Mouse (Mus musculus) heart, embryonic 11.5 days (tissue): ENCODE measurements around the gene Rimbp2. TPM values are rescaled to one million over a fixed set of nuclear protein-coding genes. Genes with fewer than 3 reads are reported as not detected.

Source experiments
- ATAC-seq: fragments of 200-750 bp; cut with Nextera tagmentation; replicated peaks from 2 replicates; pipeline ENCODE4 v1.8.0; 2017; ENCODE audit warnings: moderate library complexity; ENCODE audit not compliant: insufficient number of reproducible peaks, low FRiP score, low TSS enrichment
- H3K27ac ChIP-seq: fragments of 300-500 bp; sonication (generic); 2 replicates; pipeline ENCODE4 v1.5.1; 2014; ENCODE audit warnings: mild to moderate bottlenecking, low read depth, low read length
- H3K27me3 ChIP-seq: fragments of 300-500 bp; sonication (generic); 2 replicates; pipeline ENCODE4 v1.6.1; 2014; ENCODE audit warnings: mild to moderate bottlenecking, low read length, mixed read lengths; ENCODE audit not compliant: control insufficient read depth, insufficient read depth
- H3K36me3 ChIP-seq: fragments of 300-500 bp; sonication (generic); 2 replicates; pipeline ENCODE4 v1.6.1; 2014; ENCODE audit warnings: mild to moderate bottlenecking, low read length, moderate library complexity, mixed read lengths; ENCODE audit not compliant: control insufficient read depth, insufficient read depth
- H3K4me1 ChIP-seq: fragments of 300-500 bp; sonication (generic); 2 replicates; pipeline ENCODE4 v1.6.1; 2014; ENCODE audit warnings: low read length; ENCODE audit not compliant: control insufficient read depth, insufficient read depth
- H3K4me2 ChIP-seq: fragments of 300-500 bp; sonication (generic); 2 replicates; pipeline ENCODE4 v1.6.1; 2014; ENCODE audit warnings: mild to moderate bottlenecking, moderate library complexity
- H3K4me3 ChIP-seq: fragments of 300-500 bp; sonication (generic); 2 replicates; pipeline ENCODE4 v1.5.1; 2014; ENCODE audit warnings: low read depth, low read length
- H3K9ac ChIP-seq: fragments of 300-500 bp; sonication (generic); 2 replicates; pipeline ENCODE4 v1.6.1; 2014; ENCODE audit warnings: mild to moderate bottlenecking, low read depth, low read length, moderate library complexity
- H3K9me3 ChIP-seq: fragments of 300-500 bp; sonication (generic); replicated peaks from 2 replicates; pipeline ENCODE4 v1.6.1; 2016; ENCODE audit warnings: low read length; ENCODE audit not compliant: control insufficient read depth
- WGBS: fragments of 180-500 bp; shearing (Covaris S2); extraction: QIAGEN DNeasy Blood & Tissue Kit; methylation state at CpG from one replicate; pipeline ENCODE4 v1.1.7; 2014; ENCODE audit not compliant: insufficient replicate concordance; 5-methylcytosine and 5-hydroxymethylcytosine counted together
- polyA plus RNA-seq: library from polyadenylated mRNA; unstranded; fragments of >200 nt; fragmentation: Nextera tagmentation; extraction: Ambion mirVana; gene quantifications from 2 replicates; pipeline ENCODE4 v1.2.1, GENCODE M21; 2014

The Rimbp2 gene
- polyA plus RNA-seq, 1 experiment from 2014 or later = 0.03 TPM

DNA sequence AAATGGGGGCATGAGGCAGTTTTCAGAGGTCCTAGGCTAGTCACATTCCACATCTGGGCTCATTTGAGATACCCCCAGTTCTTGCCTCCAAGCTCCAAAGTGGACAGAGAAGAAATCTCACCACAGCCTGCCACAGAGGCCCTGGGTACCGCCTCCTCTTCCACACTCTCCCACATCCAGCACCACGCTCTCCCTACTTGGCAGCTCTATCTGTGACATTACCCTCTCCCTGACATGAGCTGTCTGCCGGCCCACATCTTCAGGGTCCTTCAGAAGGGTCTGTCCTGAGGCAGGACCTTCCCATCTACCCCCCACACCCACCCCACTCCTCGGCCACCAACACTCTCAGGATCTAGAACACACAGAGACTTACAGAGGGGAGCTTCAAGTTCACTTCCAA, 1.8 kb downstream of the Rimbp2 start:
- H3K9ac ChIP-seq = no peak overlapping the region
- 23% methylated on average over 4 of the region's 4 CpGs for WGBS
- H3K9me3 ChIP-seq = peaks cover 2% of the 10 kb centered on the region
- no peaks in the 10 kb centered on the region for H3K4me1 ChIP-seq
- no peak overlapping the region for H3K4me2 ChIP-seq
- H3K27me3 ChIP-seq = peaks cover 14% of the 10 kb centered on the region
- no peaks in the 10 kb centered on the region for H3K36me3 ChIP-seq
- no peak for ATAC-seq
- no peak overlapping the region for H3K27ac ChIP-seq
- H3K4me3 ChIP-seq = no peak overlapping the region

DNA sequence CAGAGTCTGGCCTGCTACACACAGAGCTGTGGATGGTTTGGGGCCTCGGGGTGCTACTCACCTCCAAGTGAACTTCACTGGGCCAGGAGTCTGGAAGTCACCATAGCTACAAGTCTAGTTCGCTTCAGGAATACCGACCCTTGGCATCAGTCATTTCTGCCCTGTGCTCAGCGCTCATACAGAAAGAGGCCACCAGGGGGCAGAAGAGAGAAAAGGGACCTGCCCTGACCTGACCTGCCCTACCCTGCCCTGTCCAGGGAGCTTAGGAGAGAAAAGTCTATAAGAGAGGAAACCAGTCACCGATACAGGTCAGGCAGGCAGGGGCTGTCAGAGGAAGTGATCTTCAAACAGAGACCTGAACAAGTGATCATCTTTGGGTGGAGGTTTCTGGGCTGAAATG, 6.2 kb downstream of the Rimbp2 start:
- H3K9ac ChIP-seq = no peak overlapping the region
- H3K4me2 ChIP-seq = no peak overlapping the region
- no peak overlapping the region for H3K4me3 ChIP-seq
- H3K27me3 ChIP-seq = peaks cover 9% of the 10 kb centered on the region
- no peak for ATAC-seq
- H3K36me3 ChIP-seq = no peaks in the 10 kb centered on the region
- no peaks in the 10 kb centered on the region for H3K4me1 ChIP-seq
- 68% methylated on average over 5 of the region's 5 CpGs for WGBS
- H3K9me3 ChIP-seq = no peaks in the 10 kb centered on the region; the same call in 1 of the 2 replicates
- no peak overlapping the region for H3K27ac ChIP-seq

DNA sequence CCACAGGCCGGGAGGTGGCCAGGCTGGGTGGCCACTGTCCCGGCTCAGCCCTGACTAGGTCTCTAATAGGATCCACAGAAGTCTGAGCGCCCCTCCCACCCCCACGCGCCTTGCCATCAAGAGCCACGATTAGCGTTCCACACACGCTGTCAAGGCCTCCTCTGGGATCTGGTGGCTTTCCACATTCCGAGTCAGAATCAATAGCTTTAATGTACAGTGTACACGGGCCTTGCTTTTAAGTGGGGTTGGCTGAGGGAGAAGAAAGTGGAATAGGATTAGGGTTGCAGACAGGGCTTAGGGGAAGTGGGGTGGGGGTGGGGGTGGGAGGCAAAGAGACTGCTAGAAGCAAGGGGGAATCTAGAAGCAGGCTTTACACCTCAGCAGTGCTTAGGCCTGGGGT, 12.8 kb downstream of the Rimbp2 start:
- WGBS = 69% methylated on average over 10 of the region's 10 CpGs
- no peak for ATAC-seq
- no peaks in the 10 kb centered on the region for H3K4me1 ChIP-seq
- H3K9me3 ChIP-seq = no peaks in the 10 kb centered on the region
- H3K36me3 ChIP-seq = no peaks in the 10 kb centered on the region
- no peak overlapping the region for H3K4me3 ChIP-seq
- no peak overlapping the region for H3K4me2 ChIP-seq
- H3K27me3 ChIP-seq = no peaks in the 10 kb centered on the region
- no peak overlapping the region for H3K27ac ChIP-seq
- H3K9ac ChIP-seq = no peak overlapping the region

DNA sequence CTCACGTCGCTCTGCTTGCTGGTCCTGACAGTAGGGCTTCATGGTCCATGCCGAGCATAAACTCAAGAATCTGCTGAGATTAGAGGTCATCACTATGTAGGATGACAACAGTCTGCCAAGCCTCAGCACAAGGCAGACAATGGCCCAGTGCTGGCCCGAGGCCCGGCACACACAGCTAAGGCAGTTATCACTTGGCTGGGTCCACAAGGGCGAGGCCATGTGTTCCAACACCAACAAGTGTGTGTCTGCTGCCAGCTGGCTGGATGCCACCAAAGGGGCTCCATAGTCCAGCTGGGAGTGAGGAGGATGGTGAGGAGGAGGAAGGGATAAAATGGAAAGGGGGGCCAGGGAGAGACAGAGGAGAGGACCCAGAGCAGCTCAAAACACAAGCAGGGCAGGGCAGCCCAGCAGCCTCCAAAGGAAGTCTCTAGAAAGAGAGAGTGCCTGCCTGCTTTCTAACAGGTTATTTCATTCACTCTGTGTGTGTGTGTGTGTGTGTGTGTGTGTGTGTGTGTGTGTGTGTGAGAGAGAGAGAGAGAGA, 17.9 kb downstream of the Rimbp2 start:
- H3K27ac ChIP-seq = no peak overlapping the region
- H3K27me3 ChIP-seq = no peaks in the 10 kb centered on the region
- no peak overlapping the region for H3K4me2 ChIP-seq
- no peaks in the 10 kb centered on the region for H3K36me3 ChIP-seq
- ATAC-seq = peak; percentile 64; the same call in 1 of the 2 replicates
- no peaks in the 10 kb centered on the region for H3K4me1 ChIP-seq
- no peak overlapping the region for H3K9ac ChIP-seq
- no peaks in the 10 kb centered on the region for H3K9me3 ChIP-seq
- WGBS = 66% methylated on average over 6 of the region's 6 CpGs
- H3K4me3 ChIP-seq = no peak overlapping the region

DNA sequence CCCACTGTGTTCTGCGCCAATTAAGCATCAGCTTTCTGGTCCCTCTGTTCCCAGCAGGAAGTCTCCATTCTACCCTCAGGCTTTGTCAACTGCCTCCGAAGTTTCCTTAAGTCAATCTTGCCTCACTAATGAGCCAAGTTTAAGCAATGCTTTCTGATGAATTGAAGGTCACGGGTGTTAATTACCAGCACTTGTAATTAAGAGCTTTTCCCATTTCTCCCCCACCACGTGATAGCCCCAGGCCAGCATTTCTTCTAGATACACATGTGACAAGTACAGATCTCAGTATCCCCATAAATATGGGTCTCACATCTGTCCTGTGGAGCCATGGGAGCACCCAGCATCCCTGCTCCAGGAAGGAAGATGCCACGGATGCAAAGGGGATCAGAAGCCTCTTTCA, 20.5 kb downstream of the Rimbp2 start:
- Histone ChIP-seq H3K27ac (no peak overlapping the region), H3K27me3 (peaks cover 2% of the 10 kb centered on the region; the same call in 1 of the 2 replicates), H3K9me3 (no peaks in the 10 kb centered on the region), H3K4me2 (no peak overlapping the region), H3K9ac (no peak overlapping the region), H3K36me3 (no peaks in the 10 kb centered on the region), H3K4me1 (no peaks in the 10 kb centered on the region), H3K4me3 (no peak overlapping the region)
- ATAC-seq = no peak
- 62% methylated on average over 5 of the region's 5 CpGs for WGBS

DNA sequence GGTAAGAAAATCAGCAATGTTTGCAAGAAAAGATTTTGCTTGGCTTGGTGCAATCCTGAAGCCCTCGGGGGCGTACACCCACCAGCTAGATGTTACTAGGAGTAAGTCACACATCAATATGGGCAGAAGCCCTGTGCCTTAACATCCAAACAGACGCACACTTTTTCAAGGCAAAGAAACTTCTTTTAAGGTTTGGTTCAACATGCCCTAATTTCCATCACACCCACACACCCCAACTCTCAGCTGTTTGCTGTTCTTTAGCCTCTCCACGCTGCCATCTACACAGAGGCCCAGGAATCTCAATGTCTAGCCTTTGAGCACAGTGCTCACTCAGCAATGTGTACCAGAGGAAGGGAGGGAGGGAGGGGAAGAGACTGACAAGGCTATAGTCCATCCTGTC, 28.2 kb downstream of the Rimbp2 start:
- H3K27ac ChIP-seq = no peak overlapping the region
- 82% methylated on average over 4 of the region's 4 CpGs for WGBS
- H3K4me3 ChIP-seq = no peak overlapping the region
- no peak for ATAC-seq
- H3K9ac ChIP-seq = no peak overlapping the region
- H3K36me3 ChIP-seq = no peaks in the 10 kb centered on the region
- H3K4me2 ChIP-seq = no peak overlapping the region
- peaks cover 2% of the 10 kb centered on the region; the same call in 1 of the 2 replicates for H3K27me3 ChIP-seq
- no peaks in the 10 kb centered on the region for H3K9me3 ChIP-seq
- H3K4me1 ChIP-seq = no peaks in the 10 kb centered on the region

DNA sequence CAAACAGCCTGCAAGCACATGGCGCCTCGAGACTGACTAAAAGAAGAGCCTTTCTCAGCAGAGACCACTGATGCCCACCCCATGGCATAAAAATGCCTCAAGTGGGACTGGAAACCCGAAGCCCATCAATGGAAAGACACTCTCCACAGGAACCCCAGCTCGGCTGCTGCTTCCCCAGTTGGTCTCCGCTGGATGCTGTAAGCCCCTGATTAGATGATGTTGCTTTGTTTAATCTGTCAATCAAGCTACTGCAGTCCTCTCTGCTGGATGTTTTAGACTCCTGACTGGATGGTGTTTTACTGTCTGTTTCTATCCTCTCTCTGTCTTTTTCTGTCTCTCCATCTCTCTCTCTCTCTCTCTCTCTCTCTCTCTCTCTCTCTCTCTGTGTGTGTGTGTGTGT, 33.2 kb downstream of the Rimbp2 start:
- Histone ChIP-seq H3K36me3 (no peaks in the 10 kb centered on the region), H3K9ac (no peak overlapping the region), H3K4me1 (no peaks in the 10 kb centered on the region), H3K27me3 (no peaks in the 10 kb centered on the region), H3K9me3 (no peaks in the 10 kb centered on the region), H3K4me3 (no peak overlapping the region), H3K27ac (no peak overlapping the region), H3K4me2 (no peak overlapping the region)
- ATAC-seq = no peak
- WGBS = 31% methylated on average over 5 of the region's 5 CpGs

DNA sequence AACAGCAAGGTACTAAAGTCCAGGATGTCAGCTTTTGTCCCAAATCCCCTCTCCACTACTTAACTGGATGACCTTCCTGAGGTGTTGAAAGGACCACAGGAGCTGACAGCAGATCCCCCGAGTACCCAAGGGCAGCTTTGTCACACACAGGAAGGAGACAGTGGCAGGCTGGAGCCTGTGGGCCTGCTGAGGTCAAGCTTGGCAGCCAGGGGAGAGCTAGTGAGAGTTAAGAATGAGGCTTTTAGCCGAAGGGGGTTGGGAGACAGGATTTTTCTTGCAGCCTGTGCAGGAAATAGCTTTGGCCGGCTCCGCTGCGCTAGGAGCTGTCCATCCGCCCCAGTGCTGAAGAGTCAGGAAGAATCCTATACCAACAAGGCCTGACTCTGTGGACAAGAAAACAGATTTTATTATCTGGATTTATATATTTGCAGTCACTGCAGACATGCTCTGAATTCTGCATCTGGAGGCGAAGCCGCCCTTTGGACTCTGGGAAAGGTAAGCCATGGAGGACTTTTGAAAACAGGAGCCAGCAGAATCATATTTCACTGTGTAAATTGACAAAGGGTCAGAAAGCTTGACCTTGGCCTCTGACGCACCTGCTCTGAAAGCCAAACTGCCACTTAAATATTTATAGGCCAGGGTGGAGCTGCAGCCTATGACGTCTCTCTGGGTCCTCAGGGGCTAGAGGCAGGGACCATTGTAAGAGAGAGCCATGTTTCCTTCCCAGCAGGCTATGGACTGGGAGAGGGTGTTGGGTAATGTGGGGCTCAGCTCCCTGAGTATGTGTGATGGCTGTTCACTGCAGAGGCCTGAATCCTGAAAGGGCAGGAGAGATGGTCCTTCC, 35.9 kb downstream of the Rimbp2 start:
- H3K4me1 ChIP-seq = no peaks in the 10 kb centered on the region
- WGBS = 11% methylated on average over 10 of the region's 10 CpGs
- H3K27ac ChIP-seq = no peak overlapping the region
- no peaks in the 10 kb centered on the region for H3K27me3 ChIP-seq
- H3K4me3 ChIP-seq = no peak overlapping the region
- no peak overlapping the region for H3K4me2 ChIP-seq
- ATAC-seq = no peak
- no peaks in the 10 kb centered on the region for H3K36me3 ChIP-seq
- H3K9ac ChIP-seq = no peak overlapping the region
- H3K9me3 ChIP-seq = no peaks in the 10 kb centered on the region

DNA sequence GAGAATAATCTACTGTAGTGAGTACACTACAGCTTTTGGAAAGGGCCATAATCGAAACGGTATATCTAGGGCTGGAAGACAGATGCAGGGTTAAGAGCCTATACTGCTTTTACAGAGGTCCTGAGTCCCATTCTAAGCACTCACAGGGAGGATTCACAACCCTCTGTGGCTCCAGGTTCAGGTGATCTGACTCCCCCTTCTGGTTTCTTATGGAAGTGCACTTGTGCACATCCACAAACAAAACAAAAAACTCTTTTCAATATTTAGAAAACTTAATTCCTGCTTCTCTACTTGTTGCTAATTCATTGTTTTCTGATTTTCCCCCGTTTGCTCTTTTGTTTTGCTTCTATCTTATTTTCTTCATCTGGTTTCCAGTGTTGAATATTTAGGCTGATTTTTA, 39.5 kb downstream of the Rimbp2 start:
- Histone ChIP-seq H3K27me3 (no peaks in the 10 kb centered on the region), H3K27ac (no peak overlapping the region), H3K4me2 (no peak overlapping the region), H3K4me1 (no peaks in the 10 kb centered on the region), H3K36me3 (no peaks in the 10 kb centered on the region), H3K9me3 (no peaks in the 10 kb centered on the region), H3K4me3 (no peak overlapping the region), H3K9ac (no peak overlapping the region)
- no peak for ATAC-seq
- WGBS = 73% methylated on average over 3 of the region's 3 CpGs
